Mouse (Mus musculus): Measurements from ENCODE around the gene Jup.
A peak's percentile ranks its signal among the peaks of the same experiment; 100 is the strongest.
"Not testable (repeated sequence)": the region's sequence is repeated elsewhere in the genome, so short reads cannot be mapped to it uniquely, and the experiment has no call there.

The Jup gene

DNA sequence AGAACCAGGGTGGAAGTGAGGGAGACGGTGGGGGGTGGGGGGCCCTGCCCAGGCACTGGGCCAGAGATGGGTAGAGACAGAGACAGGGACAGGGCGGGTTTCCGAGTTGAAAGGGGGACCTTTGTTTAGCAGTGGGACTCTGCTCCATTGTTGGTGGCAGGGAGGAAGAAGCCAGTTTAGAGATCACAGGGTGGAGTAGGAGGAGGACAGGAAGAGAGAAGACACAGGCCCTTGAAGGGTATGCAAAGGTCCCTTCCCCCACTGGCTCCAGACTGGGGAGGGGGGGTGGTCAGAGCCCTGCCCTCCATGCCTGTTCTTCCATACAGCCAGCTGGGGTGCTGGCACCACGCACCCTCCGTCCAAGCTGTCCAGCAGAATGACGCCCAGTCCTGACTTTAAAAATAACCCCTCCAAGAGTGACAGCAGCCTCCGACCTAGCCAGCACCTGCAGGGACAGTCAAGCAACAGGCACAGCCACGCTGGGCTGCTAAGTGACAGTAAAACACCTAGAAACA is 7.6 kb downstream of the Jup start:
- DNase-seq, result peak; percentile 82

DNA sequence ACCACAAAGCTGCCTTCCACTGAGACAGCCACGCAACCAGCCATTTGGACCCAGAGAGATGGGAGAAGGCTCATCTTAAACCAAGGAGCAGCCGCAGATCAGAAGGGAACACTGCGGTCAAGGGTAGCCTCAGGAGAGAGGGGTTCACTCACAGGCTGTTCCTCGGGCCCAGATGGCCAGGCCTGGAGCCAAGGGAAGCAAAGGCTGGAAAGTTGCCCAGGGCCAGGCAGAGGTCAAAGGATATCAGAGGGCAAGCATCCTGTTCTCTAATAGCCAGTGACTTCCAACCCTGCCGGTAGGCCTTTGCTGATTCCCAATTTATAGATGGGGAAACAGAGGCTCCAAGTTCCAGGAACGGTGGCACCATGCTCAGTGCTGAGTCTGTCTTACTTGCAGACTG is 9.0 kb downstream of the Jup start:
- DNase-seq, result peak; percentile 64

DNA sequence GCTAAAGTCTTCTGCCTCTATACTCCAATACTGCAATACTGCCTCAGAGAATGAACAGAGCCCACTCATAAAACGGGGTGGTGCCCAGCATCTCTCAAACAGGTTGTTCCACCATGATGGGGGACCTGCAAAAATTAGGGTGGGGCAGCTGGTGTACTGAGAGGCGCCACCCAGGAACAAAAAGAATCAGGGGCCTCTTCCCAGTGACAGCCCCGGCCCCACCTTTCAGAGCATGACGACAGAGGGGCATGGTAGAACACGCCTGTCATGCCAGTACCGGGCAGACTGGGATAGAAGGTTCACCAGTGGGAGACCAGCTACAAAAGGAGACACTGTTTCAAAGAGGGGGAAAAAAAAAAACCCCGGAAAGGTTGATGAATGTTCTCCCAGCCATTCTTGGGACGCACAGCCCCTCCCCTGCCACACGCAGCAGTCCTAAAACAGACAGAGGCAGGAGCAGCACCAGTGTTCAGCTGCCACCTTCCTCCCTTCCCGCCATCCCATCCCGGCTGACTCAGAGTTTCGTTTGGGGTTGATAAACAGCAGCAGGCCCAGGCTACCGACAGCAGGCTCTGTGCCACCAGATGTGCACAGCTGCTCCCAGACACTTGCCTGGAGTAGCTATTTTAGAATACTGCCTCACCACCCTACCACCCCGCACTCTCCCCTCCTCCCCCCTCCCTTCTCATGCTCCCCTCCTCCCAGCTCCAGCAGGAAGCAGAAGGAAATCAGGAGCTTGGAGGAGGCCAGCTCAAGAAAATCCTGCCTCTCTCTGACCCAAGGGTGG is 9.8 kb downstream of the Jup start:
- DNase-seq, result no peak

DNA sequence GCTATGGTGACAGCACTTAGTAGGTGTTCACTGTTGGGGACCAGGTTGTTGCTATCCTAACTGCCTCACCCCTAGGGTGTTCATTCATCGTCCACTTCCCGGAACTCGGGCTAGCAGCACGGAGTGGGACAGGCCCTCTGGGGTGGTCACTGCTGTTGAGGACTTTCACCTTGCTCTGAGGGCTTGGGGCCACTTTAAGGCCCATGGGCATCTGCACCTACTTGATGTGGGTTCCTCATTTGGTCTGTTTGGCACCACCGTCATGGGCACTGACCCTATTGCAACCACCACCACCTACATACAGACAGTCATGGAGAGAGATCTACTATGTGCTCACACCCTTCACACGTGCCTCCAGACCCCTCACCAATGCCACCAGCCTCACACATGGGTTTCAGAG is 10.5 kb downstream of the Jup start:
- no peak for DNase-seq

DNA sequence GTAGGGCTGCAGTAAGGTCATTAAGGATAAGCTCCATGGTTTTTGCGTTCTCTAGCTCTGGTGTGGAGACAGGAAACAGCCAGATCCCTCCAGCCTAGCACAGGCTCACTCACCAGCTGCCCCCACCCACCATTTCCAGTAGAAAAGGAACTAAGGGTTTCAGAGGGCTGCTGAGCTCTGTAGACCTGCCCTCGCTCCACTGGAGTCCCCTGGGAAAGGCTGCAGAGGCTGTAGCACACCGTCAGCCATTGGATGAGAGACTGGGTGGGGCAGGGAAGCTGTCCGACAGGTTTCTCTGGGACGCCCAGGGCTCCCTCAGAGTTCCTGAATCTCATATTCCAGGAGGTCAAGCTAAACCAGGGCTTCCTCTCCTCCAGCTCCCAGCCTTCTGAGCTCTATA is 11.0 kb downstream of the Jup start:
- no peak for DNase-seq

DNA sequence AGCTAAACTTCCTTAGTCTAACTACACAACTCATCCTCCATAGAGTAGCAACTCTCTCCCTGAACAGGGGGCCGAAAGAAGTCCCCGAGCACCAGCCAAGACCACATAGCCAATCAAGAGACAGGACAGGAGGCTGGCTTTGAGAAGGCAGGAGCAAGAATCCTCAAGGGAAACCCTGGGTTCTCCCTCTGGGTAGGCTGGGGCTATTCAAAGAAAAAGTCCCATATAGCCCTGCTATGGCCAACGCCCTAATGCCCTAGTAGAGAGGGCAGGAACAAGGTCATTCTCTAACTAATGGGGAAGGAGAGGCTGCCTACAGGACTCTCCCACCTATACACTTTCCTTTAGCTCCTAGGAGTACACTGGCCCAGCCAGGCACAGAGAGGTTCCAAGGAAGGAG is 12.5 kb downstream of the Jup start:
- DNase-seq, result no peak

DNA sequence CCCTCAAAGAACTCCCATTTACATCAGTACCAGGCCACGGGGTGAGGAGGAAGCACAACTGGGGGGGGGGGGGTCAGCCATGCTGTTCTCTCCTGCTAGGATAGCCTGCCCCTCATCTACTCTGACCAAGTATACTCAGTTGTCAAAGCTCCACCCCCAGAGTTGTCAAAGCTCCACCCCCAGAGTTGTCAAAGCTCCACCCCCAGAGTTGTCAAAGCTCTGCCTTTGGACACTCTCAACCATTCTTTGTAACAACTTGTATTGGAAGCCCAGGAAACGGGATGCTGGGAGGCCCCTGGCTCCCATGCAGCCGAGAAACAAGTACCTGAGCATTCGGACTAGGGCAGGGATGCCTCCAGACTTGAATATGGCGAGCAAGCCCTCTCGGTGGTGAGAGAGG is 14.9 kb downstream of the Jup start:
- DNase-seq, result no peak

DNA sequence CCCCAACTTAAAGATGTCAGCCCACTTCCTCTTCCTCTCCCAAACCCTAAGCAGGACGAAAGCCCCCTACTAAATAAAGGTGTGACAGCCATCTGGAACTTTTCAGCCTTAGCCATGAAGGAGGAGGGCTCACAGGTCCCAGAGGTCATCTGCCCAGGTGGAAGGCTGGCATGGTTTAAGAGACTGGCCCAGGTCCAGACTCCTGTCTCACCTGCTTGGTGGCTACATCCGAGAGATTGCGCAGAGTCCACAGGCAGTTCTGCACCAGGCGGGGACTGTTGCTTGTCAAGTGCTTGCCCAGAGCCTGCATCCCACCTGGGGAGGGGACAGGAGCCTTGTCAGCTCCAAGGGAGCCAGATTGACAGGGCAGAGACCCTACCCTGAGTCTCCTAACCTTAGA is 18.3 kb downstream of the Jup start:
- no peak for DNase-seq

DNA sequence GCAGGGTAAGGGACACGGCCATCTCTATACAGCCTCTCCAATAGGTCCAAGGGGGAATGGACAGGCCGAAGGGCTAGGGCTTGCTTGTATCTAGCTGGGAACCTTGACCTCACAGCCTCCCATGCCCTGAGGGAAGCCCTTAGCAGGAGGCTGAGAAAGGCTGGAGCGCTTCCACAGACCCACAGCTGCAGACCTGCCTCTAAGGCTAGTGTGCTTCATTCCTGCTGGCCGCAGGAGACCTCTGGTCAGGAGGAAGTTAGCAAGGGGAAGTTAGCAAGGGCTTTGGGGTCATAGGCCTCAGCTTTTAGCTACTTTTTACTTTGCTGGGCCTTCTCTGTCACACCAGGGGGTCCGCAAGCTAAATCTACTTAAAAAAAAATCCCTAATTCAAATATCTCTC is 19.1 kb downstream of the Jup start:
- DNase-seq, result no peak

DNA sequence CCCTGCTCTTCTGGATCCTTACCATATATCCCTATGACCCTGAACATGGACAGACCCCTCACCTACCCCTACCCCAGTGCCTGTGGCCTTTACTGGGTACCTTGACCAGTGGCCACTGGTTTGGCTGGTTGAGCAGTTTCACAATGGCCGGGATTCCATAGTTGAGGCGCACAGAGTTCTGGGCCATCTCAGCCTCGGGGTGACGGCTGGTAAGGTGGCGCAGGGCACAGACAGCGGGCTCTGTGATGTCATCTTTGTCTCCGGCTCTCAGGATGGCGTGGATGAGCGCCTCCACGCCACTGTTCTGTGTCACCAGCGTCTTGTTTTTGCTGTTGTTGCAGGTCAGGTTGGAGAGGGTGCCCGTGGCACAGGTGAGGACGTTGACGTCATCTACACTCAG is 19.6 kb downstream of the Jup start:
- DNase-seq, result no peak

DNA sequence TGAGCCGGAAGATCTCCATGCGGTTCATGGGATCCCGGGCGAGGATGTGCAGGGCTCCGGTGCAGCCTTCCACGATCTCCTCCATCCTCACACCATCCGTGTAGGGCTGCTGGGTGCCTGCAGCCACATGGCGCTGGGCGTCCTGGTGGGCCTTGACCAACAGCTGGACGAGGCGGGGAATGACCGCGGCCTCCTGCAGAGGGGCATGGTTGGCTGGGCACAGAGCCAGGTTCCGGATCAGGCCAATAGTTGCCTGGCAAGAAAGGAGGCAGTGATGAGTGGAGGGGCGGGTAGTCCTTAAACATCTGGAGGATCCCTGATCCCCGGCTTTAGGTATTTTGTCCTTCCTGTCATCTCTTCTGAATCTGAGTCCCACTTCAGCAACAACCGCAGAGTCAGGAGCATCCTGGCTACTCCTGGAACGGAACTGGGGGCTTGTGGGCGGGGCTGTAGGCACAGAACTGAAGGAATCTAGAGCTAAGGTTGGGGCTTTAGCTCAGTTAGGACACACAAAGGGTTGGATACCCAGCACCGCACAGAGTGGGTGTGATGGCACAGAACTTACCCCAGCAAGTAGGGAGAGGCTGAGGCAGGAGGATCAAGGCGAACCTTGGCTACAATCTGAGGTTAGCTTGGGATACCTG is 20.7 kb downstream of the Jup start:
- DNase-seq, result no peak

DNA sequence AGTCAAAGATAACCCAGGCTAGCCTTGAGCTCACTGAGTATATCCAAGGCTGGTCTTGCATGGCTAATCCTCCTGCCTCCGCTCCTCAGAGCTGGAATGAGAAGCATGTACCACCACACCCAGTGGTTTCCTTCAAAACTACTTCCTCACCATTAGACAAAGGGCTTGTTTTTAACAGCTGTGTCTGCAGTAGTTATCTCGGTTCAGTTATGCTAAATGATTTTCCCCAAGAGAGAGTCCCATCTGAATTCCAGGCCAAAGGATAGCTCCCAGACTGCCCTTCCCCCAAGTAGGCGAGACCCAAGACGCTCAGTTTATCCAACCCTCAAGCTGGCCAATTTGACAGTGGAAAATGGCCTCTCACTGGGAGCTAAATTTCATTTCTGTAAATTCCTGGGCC is 21.6 kb downstream of the Jup start:
- DNase-seq, result no peak

DNA sequence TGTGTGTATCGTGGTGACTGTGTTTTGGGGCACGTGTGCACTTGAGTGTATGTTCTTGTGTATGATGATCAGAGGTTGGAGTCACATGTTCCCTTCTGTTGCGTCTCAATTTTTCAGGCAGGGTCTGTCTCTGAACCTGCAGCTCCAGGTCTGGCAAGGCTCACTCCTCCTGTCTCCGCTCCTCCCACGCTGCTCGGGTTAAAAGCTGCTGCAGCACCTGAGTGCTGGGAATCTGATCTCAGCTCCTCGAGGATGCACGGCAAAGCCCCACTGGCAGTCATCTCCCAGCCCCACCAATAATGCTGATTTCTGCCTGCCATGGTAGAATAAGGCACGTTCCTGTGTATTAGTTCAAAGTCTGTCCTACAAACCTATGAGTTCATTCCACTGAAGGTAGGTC is 22.4 kb downstream of the Jup start:
- no peak for DNase-seq

DNA sequence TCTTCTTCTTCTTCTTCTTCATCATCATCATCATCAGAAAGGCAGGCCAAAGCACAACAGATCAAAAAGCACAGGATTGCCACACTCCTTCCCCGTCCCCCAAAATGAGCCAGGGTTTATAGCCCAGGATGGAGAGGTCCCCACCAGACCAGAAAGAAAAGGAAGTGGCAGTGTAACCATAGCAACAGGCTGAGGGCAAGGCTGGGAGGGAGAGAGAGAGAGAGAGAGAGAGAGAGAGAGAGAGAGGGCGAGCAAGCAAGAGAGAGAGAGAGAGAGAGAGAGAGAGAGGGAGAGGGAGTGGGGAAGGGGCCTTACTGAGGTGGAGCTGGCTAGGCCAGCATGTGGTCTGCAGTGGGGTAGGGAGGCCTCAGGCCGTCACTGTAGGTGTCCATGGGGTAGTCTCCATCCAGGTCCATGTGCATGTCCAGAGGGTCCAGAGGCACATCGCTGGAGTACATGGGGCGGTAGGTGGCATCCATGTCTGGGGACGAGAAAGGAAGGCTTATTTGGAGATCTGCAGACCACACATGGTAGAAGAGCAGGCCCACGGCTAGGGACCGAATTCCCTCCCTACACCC is 25.5 kb downstream of the Jup start:
- DNase-seq, result no peak

DNA sequence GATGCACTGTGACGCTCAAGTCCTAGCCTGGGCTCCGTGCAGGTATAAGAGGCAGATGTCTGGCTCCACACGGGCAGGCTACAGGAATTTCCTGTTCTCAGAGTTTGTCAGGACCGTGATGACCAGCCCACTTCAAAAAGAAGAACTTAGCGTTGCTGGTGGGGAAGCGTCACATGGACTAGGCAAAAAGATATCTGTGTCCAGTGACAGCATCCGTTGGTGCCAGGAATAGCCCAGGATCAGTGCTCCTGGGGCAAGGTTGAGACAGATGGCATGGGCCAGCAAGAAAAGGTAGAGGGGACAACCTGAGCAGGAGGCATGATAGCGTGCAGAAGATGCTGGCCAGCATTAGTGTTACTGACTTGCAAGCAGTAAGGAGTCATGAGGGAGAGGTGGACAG is 27.7 kb downstream of the Jup start:
- no peak for DNase-seq

DNA sequence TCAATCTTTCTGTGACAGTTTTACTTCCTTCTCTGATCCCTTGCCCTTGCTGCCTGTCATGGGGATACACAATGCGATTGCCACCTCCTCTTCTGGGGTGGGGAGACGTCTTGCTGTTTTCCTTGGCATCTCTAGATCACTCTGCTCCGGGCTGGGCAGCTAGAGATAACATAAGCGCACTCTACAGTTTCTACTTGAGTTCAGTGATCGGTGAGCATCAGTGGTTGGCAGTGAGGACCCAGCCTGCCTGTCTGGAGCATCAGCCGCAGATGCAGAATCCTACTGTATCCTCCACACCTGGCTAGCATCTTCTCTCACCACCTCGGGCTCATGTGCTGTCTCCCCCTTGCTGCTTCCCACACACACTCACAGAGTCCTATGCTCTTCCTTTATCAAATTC is 28.4 kb downstream of the Jup start:
- no peak for DNase-seq

DNA sequence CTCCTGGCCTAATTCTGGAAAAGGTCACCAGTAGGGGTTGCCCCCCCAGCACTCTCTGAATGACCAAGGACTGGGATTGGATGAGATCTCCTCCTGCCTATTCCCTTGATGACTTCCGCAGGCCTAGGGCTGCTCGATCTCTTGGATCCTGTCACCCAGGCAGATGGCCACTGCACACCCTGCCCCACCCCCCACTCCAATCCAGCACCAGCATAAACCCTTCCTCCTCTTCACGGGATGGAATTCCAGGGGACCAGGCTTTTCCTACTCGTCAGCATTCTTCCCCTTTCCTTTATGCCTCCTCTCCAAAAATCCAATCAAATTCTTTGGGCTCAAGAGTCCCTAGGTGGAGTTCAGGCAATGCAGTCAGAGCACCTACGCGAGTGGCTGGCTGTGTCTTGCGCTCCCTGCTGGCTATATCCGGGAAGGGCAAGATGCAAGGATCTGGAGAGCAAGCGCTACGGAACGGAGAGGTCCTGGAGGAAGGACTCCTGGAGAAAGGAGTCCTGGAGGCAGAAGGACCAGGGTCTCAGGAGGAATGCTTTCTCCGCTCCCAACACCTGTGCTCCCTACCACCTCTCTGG is 34.5 kb downstream of the Jup start:
- DNase-seq, result peak; percentile 81

DNA sequence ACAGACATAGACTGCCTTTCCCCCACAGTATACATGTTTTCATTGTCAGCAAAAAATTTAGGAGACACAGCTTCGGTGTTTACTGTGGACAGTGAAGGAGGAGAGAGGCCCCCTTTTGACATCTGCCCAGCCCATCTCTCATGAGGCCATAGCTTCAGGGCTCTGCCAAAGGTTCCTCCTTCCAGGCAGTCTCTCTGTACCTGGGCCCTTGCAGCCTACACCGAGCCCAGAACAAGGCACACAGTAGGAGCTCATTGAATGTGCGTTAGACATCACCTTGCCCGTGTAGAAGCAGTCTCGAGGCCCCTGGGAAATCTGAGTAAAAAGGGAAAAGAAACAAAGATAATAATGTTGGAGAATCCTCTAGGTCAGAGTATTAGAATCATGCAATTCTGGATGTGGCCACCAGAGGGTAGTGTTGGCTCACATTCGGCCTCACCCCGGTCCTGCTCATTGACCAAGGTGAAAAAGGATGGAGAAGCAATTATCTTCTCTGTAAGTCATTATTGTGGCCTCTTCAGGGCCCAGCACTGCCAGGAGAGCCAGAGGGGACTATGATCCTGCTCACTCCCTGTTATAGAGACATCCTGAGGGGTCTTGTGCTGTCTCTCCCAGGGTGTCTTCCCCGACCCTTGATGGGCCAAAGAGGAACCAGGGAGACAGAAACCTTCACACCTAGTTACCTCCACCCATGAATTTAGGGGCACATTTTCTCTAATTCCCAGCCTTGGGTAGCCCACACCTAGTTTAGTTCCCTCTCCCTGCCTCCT is 35.2 kb downstream of the Jup start:
- DNase-seq, result peak; percentile 90

DNA sequence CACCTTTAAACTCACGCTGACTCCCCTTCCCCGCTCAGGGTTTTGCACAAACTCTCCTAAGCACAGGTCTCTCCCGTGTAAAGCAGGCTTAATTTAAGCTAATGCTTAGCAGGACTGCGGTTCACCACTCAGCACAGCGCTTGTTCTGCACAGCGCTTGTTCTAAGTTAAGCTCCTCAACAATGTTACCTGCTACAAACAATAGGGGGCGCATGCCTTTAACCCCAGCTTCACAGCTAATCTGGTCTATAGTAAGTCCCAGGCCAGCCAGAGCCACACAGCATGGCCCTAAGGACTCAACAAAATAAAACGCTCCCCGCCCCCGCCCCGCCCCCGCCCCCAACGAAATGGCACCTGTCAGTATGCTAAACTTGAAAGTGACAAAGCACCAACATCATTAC is 36.5 kb downstream of the Jup start:
- not testable (repeated sequence) for DNase-seq

DNA sequence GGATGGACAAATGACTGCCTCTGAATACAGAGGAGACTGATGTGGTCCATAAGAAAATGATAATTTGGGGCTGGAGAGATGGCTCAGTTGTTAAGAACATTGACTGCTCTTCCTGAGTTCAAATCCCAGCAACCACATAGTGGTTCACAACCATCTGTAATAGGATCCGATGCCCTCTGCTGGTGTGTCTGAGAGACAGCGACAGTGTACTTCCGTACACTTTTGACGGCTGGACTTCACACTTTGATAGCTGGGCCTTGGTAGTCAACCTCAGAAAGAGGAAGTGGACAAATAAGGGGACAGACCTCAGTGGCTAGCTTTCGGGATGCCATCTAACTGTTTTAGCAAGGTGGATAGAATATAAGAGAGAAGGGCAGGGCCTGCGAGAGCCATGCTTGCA is 37.4 kb downstream of the Jup start:
- DNase-seq, result no peak

DNA sequence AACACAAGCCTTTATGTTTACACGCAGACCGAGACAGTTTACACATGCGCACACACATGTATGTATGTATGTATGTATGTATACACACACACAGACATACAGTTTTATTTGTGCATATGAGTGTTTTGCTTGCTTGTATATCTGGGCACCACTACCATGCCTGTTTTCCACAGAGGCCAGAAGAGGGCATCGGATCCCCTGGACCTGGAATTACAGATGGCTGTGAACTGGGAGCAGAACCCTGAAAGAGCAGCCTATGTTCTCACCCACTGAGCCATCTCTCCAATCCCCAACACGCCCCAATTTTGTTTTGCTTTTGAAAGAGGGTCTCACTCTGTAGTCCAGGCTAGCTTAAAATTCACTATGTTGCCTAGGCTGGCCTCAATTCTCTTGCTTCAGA is 40.2 kb downstream of the Jup start:
- no peak for DNase-seq

DNA sequence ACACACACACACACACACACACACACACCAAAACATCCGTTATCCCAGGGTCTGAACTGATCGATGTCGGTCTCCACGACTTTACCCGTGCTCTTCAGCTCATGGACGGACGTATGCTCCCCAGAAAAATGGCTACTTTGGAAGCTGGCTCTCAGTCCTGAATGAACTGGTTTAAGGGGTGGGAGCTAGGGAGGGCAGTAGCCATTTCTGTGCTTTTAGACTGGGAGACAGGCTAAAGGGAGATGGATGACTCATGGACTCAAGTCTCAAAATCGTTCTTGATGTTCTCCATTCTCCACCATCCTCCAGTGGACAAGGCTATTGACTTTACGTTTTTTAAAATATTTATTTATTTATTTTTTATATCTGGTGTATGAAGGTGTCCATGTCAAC is 40.7 kb downstream of the Jup start:
- no peak for DNase-seq
